Mouse (Mus musculus) liver, postnatal 0 days (tissue): ENCODE data around the gene Hunk. TPM values are rescaled to one million over a fixed set of nuclear protein-coding genes. Genes with fewer than 3 reads are reported as not detected.
A peak's percentile ranks its signal among the peaks of the same experiment; 100 is the strongest.

Experiments
- ATAC-seq: fragments of 200-750 bp; cut with Nextera tagmentation; 2 replicates; pipeline ENCODE4 v1.8.0; 2017; ENCODE audit warnings: mild to moderate bottlenecking, moderate library complexity
- DNase-seq: peaks from one replicate; pipeline ENCODE4 v3.0.0-alpha.2; 2016
- H3K27ac ChIP-seq: fragments of 300-500 bp; sonication (generic); 2 replicates; pipeline ENCODE4 v1.5.1; 2014; ENCODE audit warnings: antibody characterized with exemption, moderate library complexity, mild to moderate bottlenecking, low read depth
- H3K27me3 ChIP-seq: fragments of 300-500 bp; sonication (generic); 2 replicates; pipeline ENCODE4 v1.6.1; 2014; ENCODE audit warnings: low read length, control low read depth, mixed read lengths; ENCODE audit not compliant: insufficient read depth
- H3K36me3 ChIP-seq: fragments of 300-500 bp; sonication (generic); replicated peaks from 2 replicates; pipeline ENCODE4 v1.6.1; 2014; ENCODE audit warnings: mild to moderate bottlenecking, control low read depth, low read length, moderate library complexity, mixed read lengths; ENCODE audit not compliant: insufficient read depth
- H3K4me1 ChIP-seq: fragments of 300-500 bp; sonication (generic); 2 replicates; pipeline ENCODE4 v1.6.1; 2014; ENCODE audit warnings: antibody characterized with exemption, mild to moderate bottlenecking, control low read depth; ENCODE audit not compliant: insufficient read depth
- H3K4me2 ChIP-seq: fragments of 300-500 bp; sonication (generic); 2 replicates; pipeline ENCODE4 v1.6.1; 2014; ENCODE audit warnings: low read depth, mild to moderate bottlenecking, low read length, moderate library complexity, mixed read lengths
- H3K4me3 ChIP-seq: fragments of 300-500 bp; sonication (generic); 2 replicates; pipeline ENCODE4 v1.5.1; 2014; ENCODE audit warnings: low read depth, low read length
- H3K9ac ChIP-seq: fragments of 300-500 bp; sonication (generic); replicated peaks from 2 replicates; pipeline ENCODE4 v1.6.1; 2014; ENCODE audit warnings: mild to moderate bottlenecking, moderate library complexity
- H3K9me3 ChIP-seq: fragments of 300-500 bp; sonication (generic); 2 replicates; pipeline ENCODE4 v1.6.1; 2016; ENCODE audit warnings: mild to moderate bottlenecking, control low read depth, low read length, mixed read lengths
- CTCF ChIP-seq: sonication (generic); IDR thresholded peaks from 2 replicates; pipeline ENCODE4 v1.5.1; 2016; ENCODE audit warnings: antibody characterized with exemption, low read depth
- EP300 ChIP-seq: IDR thresholded peaks from 2 replicates; pipeline ENCODE4 v1.6.1; 2016; ENCODE audit warnings: antibody characterized with exemption, low read depth, mild to moderate bottlenecking
- WGBS: fragments of 180-500 bp; shearing (Covaris S2); extraction: QIAGEN DNeasy Blood & Tissue Kit; methylation state at CpG from one replicate; pipeline ENCODE4 v1.1.7; 2014; ENCODE audit not compliant: insufficient replicate concordance; 5-methylcytosine and 5-hydroxymethylcytosine counted together
- polyA plus RNA-seq: library from polyadenylated mRNA; unstranded; fragments of >200 nt; fragmentation: Nextera tagmentation; extraction: Ambion mirVana; gene quantifications from 2 replicates; pipeline ENCODE4 v1.2.1, GENCODE M21; 2015

Hunk gene
- polyA plus RNA-seq, 1 experiment from 2014 or later, result 1.1 TPM

- no peak for DNase-seq
- Histone ChIP-seq H3K27ac (no peak overlapping the region), H3K4me3 (no peak overlapping the region), H3K9ac (no peak overlapping the region), H3K4me1 (0 out of 2 replicates have a peak, but pooled peaks cover 4% of the 10 kb centered on the region), H3K9me3 (0 out of 2 replicates have a peak, but pooled peaks cover 2% of the 10 kb centered on the region), H3K4me2 (no peak overlapping the region), H3K36me3 (peaks cover 11% of the 10 kb centered on the region; the same call in 1 of the 2 replicates), H3K27me3 (no peaks in the 10 kb centered on the region)
- no peak for ATAC-seq
- 55% methylated on average over 5 of the region's 5 CpGs for WGBS
- no peak for TF ChIP-seq CTCF
- TF ChIP-seq EP300, result no peak
Observed at GRCm38 (mm10) chr16:90437276-90437675, 51.5 kb downstream of the Hunk start.

GRCm38 (mm10) chr16:90439493-90439892, 53.7 kb downstream of the Hunk start:
- Histone ChIP-seq H3K9me3 (no peaks in the 10 kb centered on the region), H3K27me3 (no peaks in the 10 kb centered on the region), H3K4me1 (0 out of 2 replicates have a peak, but pooled peaks cover 4% of the 10 kb centered on the region), H3K27ac (no peak overlapping the region), H3K4me3 (no peak overlapping the region), H3K4me2 (no peak overlapping the region), H3K9ac (no peak overlapping the region), H3K36me3 (no peaks in the 10 kb centered on the region)
- 79% methylated on average over 6 of the region's 6 CpGs for WGBS
- TF ChIP-seq EP300 (no peak), CTCF (no peak)
- no peak for ATAC-seq
- no peak for DNase-seq

GRCm38 (mm10) chr16:90440654-90441053, 54.8 kb downstream of the Hunk start:
- TF ChIP-seq EP300, result no peak
- TF ChIP-seq CTCF, result no peak
- 86% methylated on average over 10 of the region's 10 CpGs for WGBS

GRCm38 (mm10) chr16:90442991-90443390, 57.2 kb downstream of the Hunk start:
- WGBS, result 77% methylated on average over 6 of the region's 6 CpGs
- H3K36me3 ChIP-seq, result no peaks in the 10 kb centered on the region
- no peak overlapping the region for H3K4me3 ChIP-seq
- H3K27me3 ChIP-seq, result no peaks in the 10 kb centered on the region
- ATAC-seq (no peak), DNase-seq (no peak)
- H3K27ac ChIP-seq, result no peak overlapping the region
- H3K4me1 ChIP-seq, result no peaks in the 10 kb centered on the region
- TF ChIP-seq CTCF (no peak), EP300 (no peak)
- no peaks in the 10 kb centered on the region for H3K9me3 ChIP-seq
- H3K4me2 ChIP-seq, result no peak overlapping the region
- no peak overlapping the region for H3K9ac ChIP-seq

More at GRCm38 (mm10) chr16:90440654-90441053, 54.8 kb downstream of the Hunk start:
- ATAC-seq (no peak), DNase-seq (no peak)
- no peaks in the 10 kb centered on the region for H3K27me3 ChIP-seq
- no peaks in the 10 kb centered on the region for H3K36me3 ChIP-seq
- no peak overlapping the region for H3K27ac ChIP-seq
- H3K4me1 ChIP-seq, result no peaks in the 10 kb centered on the region
- H3K4me3 ChIP-seq, result no peak overlapping the region
- H3K9me3 ChIP-seq, result no peaks in the 10 kb centered on the region
- H3K9ac ChIP-seq, result no peak overlapping the region
- no peak overlapping the region for H3K4me2 ChIP-seq

GRCm38 (mm10) chr16:90453197-90453596, 67.4 kb downstream of the Hunk start:
- Histone ChIP-seq H3K4me1 (peaks cover 7% of the 10 kb centered on the region; the same call in 1 of the 2 replicates), H3K4me3 (no peak overlapping the region), H3K27ac (no peak overlapping the region), H3K9ac (no peak overlapping the region), H3K9me3 (no peaks in the 10 kb centered on the region), H3K4me2 (no peak overlapping the region), H3K27me3 (no peaks in the 10 kb centered on the region), H3K36me3 (0 out of 2 replicates have a peak, but pooled peaks cover 5% of the 10 kb centered on the region)
- ATAC-seq, result no peak
- TF ChIP-seq CTCF (no peak), EP300 (no peak)
- DNase-seq, result no peak
- WGBS, result 58% methylated on average over 11 of the region's 11 CpGs

GRCm38 (mm10) chr16:90456495-90457125, 70.8 kb downstream of the Hunk start:
- no peaks in the 10 kb centered on the region for H3K9me3 ChIP-seq
- H3K27ac ChIP-seq, result no peak overlapping the region
- no peak for TF ChIP-seq EP300
- TF ChIP-seq CTCF, result no peak
- DNase-seq (no peak), ATAC-seq (no peak)
- H3K4me3 ChIP-seq, result no peak overlapping the region
- H3K4me2 ChIP-seq, result 0 out of 2 replicates have a peak overlapping the region, but pooled peaks have one; percentile 2
- 0 out of 2 replicates have a peak, but pooled peaks cover 5% of the 10 kb centered on the region for H3K36me3 ChIP-seq
- H3K4me1 ChIP-seq, result peaks cover 2% of the 10 kb centered on the region; the same call in 1 of the 2 replicates
- H3K9ac ChIP-seq, result no peak overlapping the region
- WGBS, result 50% methylated on average over 7 of the region's 7 CpGs
- H3K27me3 ChIP-seq, result no peaks in the 10 kb centered on the region
